Mouse (Mus musculus): ENCODE data around the gene Gm11127. TPM values are rescaled to one million over a fixed set of nuclear protein-coding genes. Genes with fewer than 3 reads are reported as not detected.
"Not testable (repeated sequence)": the region's sequence is repeated elsewhere in the genome, so short reads cannot be mapped to it uniquely, and the experiment has no call there.

Gene Gm11127
- polyA plus RNA-seq, 1 experiment from 2014 or later = 9.1 TPM

DNA sequence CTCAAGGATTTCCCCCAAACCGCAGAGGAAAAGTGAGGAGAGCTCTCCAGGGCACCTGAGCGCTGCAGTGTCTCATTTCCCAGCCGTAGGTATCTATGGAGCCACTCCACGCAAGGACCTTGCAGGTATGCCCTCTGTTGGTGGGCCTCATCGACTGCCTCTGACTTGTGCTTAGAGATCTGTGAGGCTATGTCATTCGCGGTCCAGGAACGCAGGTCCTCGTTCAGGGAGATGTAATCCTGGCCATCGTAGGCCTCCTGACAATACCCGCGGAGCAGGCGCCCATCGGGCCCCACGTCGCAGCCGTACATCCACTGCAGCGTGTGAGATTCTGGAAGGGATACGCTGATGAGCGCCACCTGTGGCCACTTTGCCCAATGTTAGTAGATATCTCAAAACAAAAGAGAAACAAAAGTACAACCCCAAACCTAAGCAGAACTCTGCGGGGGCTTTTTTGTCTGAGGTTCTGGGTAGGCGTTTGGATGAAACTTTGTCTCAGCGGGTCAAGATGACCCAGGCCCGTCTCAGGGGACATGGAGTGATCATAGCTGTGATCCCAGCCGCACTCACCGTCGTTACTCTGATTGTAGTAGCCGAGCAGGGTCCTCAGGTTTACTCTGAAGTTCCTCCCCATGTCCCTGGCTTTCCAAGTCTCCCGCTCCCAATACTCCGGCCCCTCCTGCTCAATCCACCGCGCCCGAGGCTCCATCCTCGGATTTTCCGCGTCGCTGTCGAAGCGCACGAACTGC is 26.4 kb downstream of the Gm11127 start:
- DNase-seq (ENCODE audit: low read depth, low spot score); H3K27me3 ChIP-seq: not testable (repeated sequence)
- in situ Hi-C loops (cut with MboI; ENCODE audit: low pct_unique_long_range_greater_than_20kb) = loop anchor here (10.0 kb wide), 1 partner anchor 83 kb away; no protein-coding TSS in a partner anchor
- peak; percentile 66 for ATAC-seq
- ChIA-PET CTCF (interaction anchor here (0.9 to 3.1 kb wide), 3 partner anchors 11 to 31 kb away, joined by 3 to 12 read pairs (median 6); partner anchors contain the start of gene H2-T24), POLR2A (interaction anchor here (0.7 kb wide), 1 partner anchor 33 kb away, joined by 3 read pairs; no protein-coding TSS in a partner anchor)
- peak; percentile 76 for TF ChIP-seq CTCF (IDR thresholded peaks at IDR 0.05)

DNA sequence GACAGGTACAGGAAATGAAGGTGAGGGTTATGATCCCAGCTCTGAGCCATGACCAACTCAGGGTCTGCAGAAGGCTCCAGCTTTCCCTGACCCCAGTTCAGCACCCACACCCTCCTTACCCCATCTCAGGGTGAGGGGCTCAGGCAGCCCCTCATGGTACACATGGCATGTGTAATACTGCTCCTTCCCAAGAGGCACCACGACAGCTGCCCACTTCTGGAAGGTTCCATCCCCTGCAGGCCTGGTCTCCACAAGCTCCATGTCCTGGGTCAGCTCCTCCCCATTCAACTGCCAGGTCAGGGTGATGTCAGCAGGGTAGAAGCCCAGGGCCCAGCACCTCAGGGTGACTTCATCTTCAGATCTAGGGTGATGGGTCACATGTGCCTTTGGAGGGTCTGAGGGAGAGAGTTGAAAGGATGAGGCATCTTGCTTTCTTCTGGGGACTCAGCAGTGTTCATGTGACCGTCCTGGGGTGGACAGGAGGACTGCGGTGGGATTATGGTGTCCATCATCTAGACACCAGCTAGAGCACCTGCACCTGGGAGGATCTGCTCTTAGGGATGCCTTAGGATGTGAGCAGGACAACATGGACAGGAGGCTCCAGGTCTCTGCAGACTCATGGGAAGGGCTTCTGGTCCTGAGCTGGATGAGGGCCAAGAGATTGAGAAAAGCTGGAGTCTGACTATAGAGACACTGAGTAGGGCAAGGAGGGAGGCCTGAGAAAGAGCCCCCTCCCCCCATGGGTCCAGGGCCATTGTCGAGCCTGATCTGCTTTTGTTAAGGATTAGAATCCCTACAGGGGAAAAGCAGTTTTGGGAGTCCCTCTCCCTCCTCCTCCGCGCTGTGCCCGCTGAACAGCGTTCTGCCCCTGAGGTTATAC is 27.2 kb downstream of the Gm11127 start:
- H3K27me3 ChIP-seq; DNase-seq (ENCODE audit: low read depth, low spot score); ATAC-seq: not testable (repeated sequence)
- ChIA-PET CTCF (interaction anchor here (0.9 to 3.1 kb wide), 4 partner anchors 10 to 34 kb away, joined by 3 to 12 read pairs (median 4); partner anchors contain the start of gene H2-T24), POLR2A (interaction anchor here (0.7 kb wide), 1 partner anchor 33 kb away, joined by 3 read pairs; no protein-coding TSS in a partner anchor)
- in situ Hi-C loops (cut with MboI; ENCODE audit: low pct_unique_long_range_greater_than_20kb) = loop anchor here (10.0 kb wide), 1 partner anchor 84 kb away; no protein-coding TSS in a partner anchor

DNA sequence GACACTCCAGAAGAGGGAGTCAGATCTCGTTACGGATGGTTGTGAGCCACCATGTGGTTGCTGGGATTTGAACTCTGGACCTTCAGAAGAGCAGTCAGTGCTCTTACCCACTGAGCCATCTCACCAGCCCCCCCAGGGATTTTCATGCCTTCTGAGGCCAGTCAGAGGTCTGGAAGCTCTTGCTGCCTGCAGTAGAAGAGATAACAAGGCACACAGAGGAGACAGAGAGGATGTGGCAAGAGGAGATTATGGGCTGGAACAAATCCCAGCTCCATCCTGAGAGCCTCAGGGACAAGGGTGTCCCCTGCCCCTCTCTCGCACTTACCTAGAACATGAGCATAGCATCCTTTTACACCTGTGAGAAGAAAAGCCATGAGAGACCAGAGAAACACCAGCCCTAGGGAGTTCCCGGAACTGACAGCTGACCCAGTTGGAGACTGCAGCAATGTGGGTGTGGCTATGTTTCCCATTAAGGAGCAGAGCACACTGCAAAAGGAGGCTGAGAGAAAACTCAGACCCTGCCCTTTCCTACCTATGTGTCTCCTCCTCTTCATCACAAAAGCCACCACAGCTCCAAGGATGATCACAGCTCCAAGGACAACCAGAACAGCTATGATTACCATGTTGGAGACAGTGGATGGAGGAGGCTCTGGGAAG is 28.0 kb downstream of the Gm11127 start:
- DNase-seq (ENCODE audit: low read depth, low spot score); POLR2A ChIA-PET; ATAC-seq: not testable (repeated sequence)

DNA sequence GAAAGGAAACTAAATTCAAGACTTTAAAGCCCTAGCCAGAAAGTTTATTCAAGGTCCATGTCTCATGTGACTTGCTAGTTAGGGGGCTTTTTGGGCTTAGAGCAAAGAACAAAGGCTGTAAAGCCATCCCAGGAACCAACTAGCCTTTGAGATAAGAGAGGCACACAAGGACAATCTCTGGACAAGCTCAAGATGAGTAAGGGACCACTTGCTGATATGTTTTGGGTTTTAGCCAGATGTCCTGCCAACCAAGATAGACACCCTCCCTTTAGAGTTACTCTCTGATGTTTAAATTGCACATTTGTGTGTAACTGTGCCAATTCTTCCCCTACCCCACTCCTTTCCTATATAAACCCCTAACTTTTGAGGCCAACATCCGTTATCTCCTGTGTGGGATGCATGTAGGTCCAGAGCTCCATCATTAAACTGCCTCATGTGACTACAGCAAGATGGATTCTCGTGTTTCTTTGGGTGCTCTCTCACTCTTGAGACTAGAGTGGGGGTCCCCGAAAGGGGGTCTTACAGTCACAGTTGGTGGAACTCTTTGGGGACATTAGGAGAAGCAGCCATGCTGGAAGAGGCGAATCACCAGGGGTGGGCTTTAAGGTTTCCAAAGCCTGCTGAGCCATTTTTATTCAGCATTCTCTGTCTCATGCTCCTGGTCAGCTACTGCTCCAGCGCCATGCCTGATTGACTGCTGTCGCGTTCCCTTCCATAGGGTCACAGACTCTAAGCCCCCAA is 29.1 kb downstream of the Gm11127 start:
- DNase-seq (ENCODE audit: low read depth, low spot score) (no peak), ATAC-seq (no peak)
- POLR2A ChIA-PET = no interaction called here
- CTCF ChIA-PET = interaction anchor here (0.8 to 1.8 kb wide), 2 partner anchors 31 to 35 kb away, joined by 3 to 5 read pairs; no protein-coding TSS in a partner anchor
- no peak for TF ChIP-seq CTCF (IDR thresholded peaks at IDR 0.05)
- in situ Hi-C loops (cut with MboI; ENCODE audit: low pct_unique_long_range_greater_than_20kb) = no loop called here
- no peaks in the 10 kb centered on the region for H3K27me3 ChIP-seq

More for the DNA sequence above, 28.0 kb downstream of the Gm11127 start:
- CTCF ChIA-PET = interaction anchor here (1.0 to 3.1 kb wide), 3 partner anchors 27 to 33 kb away, joined by 3 to 12 read pairs (median 6); no protein-coding TSS in a partner anchor
- in situ Hi-C loops (cut with MboI; ENCODE audit: low pct_unique_long_range_greater_than_20kb) = loop anchor here (10.0 kb wide), 1 partner anchor 85 kb away; no protein-coding TSS in a partner anchor
- H3K27me3 ChIP-seq = not testable (repeated sequence)

DNA sequence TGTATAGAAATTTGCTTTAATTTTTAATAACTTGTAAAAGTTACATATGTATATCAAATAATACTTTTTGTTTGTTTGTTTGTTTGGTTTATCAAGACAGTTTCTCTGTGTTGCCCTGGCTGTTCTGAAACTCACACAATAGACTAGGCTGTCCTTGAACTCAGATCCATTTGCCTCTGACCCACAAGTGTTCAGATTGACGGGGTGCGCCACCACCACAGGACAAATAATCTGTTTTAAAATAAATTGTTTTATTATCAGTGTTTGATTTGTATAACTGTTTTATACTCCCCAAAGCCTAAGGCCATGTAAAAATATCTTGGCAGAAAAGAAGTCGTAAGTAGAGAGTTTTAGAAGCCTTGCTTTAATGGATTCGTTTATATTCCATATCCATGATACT is 30.5 kb downstream of the Gm11127 start:
- no peaks in the 10 kb centered on the region for H3K27me3 ChIP-seq
- in situ Hi-C loops (cut with MboI; ENCODE audit: low pct_unique_long_range_greater_than_20kb) = no loop called here
- CTCF ChIA-PET = interaction anchor here (1.4 to 1.8 kb wide), 2 partner anchors 34 kb away, joined by 3 to 5 read pairs; no protein-coding TSS in a partner anchor
- DNase-seq (ENCODE audit: low read depth, low spot score) = no peak
- ATAC-seq = no peak
- TF ChIP-seq CTCF (IDR thresholded peaks at IDR 0.05) = no peak
- POLR2A ChIA-PET = no interaction called here

DNA sequence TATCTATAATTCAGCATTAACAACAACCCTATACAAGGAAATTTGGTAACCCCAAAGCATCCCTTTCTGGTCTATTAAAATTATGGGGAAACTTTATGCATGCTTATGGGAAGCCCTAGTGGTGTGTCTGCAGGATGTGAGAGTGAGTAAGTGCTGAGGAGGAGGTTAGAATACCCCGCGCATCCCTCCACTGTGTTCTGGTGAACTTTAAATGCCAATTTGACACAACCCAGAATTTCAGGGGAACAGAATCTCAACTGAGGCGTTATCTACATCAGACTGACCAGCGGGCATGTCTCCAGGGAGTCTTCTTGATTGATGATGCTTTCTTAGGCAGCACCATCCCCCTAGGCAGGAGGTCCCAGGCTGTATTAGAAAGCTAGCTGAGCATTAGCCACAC is 32.3 kb downstream of the Gm11127 start:
- ChIA-PET CTCF (interaction anchor here (1.4 kb wide), 2 partner anchors 21 to 32 kb away, joined by 3 to 5 read pairs; no protein-coding TSS in a partner anchor), POLR2A (no interaction called here)
- H3K27me3 ChIP-seq = no peaks in the 10 kb centered on the region
- no peak for TF ChIP-seq CTCF (IDR thresholded peaks at IDR 0.05)
- ATAC-seq = no peak
- in situ Hi-C loops (cut with MboI; ENCODE audit: low pct_unique_long_range_greater_than_20kb) = no loop called here
- DNase-seq (ENCODE audit: low read depth, low spot score) = no peak

DNA sequence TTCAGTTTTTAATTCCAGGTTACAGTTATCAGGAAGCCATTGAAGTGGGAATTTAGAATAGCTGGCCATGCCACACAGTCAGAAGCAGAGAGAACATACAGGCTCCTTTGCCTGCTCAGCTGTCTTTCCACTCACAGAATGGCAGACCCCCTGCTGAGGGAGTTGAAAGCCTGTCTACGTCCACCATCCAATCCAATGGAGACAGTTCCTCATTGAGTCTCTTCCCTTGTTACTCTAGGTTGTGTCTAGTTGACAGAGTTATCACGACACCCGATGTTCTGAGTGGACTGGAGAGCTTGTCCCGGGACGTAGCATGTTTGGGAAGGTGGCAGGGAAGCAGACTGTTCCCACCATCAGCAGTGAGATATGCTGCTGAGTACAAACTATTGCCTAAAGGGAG is 33.0 kb downstream of the Gm11127 start:
- POLR2A ChIA-PET = no interaction called here
- H3K27me3 ChIP-seq = no peaks in the 10 kb centered on the region
- ATAC-seq (no peak), DNase-seq (ENCODE audit: low read depth, low spot score) (no peak)
- CTCF ChIA-PET = interaction anchor here (1.4 to 3.0 kb wide), 3 partner anchors 20 to 31 kb away, joined by 3 to 8 read pairs (median 5); no protein-coding TSS in a partner anchor
- no peak for TF ChIP-seq CTCF (IDR thresholded peaks at IDR 0.05)
- in situ Hi-C loops (cut with MboI; ENCODE audit: low pct_unique_long_range_greater_than_20kb) = no loop called here

DNA sequence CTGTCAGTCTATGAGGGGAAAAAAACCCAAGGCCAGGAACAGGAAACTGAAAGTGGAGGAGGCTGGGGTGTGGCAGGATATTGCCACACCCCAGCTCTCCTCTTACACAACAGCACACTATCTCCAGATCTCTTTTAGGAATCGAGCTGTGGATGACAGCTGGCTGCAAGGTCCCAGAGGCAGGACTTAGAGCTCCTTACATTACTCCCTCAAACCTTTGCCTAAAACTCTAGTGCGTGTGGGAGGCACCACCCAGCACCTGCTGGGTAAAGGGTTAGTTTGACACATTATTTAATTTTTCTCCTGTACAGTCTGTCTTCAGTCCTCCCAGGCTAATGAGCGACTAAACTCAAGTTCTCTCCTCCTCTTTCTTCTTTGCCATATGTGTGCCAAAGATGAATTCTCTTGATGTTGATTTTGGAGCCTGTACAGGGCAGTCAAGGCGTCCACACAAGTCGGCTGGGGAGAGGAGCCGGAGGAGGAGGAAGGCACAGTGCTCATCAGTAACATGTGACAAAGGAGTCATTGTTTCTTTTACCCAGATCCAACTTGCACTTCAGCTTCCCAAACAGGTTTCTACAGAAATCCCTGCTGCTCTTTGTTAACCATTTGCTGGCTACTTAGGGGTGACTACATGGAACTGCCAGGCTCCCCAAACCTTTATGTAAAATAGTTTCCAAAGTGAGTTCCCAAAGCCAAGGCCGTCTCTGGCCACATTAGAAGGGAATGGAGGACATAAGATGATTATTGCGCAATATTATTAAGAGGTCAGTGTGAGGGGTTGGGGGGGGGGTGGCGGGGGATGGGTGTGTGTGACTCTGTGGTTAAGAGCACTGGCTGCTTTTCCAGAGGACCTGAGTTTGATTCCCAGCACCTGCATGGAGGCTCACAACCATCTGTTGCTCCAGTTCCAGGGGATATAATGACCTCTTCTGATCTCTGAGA is 34.2 kb downstream of the Gm11127 start:
- in situ Hi-C loops (cut with MboI; ENCODE audit: low pct_unique_long_range_greater_than_20kb) = no loop called here
- TF ChIP-seq CTCF (IDR thresholded peaks at IDR 0.05) = no peak
- H3K27me3 ChIP-seq = no peaks in the 10 kb centered on the region
- ATAC-seq = no peak
- CTCF ChIA-PET = interaction anchor here (1.1 to 3.0 kb wide), 3 partner anchors 20 to 30 kb away, joined by 3 to 8 read pairs (median 5); no protein-coding TSS in a partner anchor
- POLR2A ChIA-PET = no interaction called here
- no peak for DNase-seq (ENCODE audit: low read depth, low spot score)
